Mouse (Mus musculus) megakaryocyte progenitor cell, adult 5-6 weeks (primary cell): ENCODE results near the gene Got2. TPM values are rescaled to one million over a fixed set of nuclear protein-coding genes. Genes with fewer than 3 reads are reported as not detected.

ENCODE experiments used
- ATAC-seq: replicated peaks from 2 replicates; pipeline ENCODE4 v1.8.0; 2016; ENCODE audit warnings: mild to moderate bottlenecking, moderate TSS enrichment, inconsistent platforms; ENCODE audit not compliant: poor library complexity
- total RNA-seq, 2 experiments: library from RNA; stranded (forward) in 1 of 2; stranded (reverse) in 1 of 2; fragments of 157-497, 149-512 nt in 1 of 2; fragments of 200-1000 nt in 1 of 2; gene quantifications; 2 replicates each; pipeline versions ENCODE4 v1.2.3 to v1.2.4; 2015 to 2017

The Got2 gene
- total RNA-seq (2015) (138 and 157 TPM in 2 replicates), total RNA-seq (2017) (116 and 132 TPM in 2 replicates)

- peak; percentile 90 for ATAC-seq
Measured at GRCm38 (mm10) chr8:95888285-95889136, at the start of gene Got2. Gene Got2, minus strand, starts transcription at chr8:95888547.

- no peak for ATAC-seq
Measured at GRCm38 (mm10) chr8:95932841-95933240, 44.5 kb upstream of the Got2 start.

- ATAC-seq: no peak
Measured at GRCm38 (mm10) chr8:95929821-95930220, 41.5 kb upstream of the Got2 start.

DNA sequence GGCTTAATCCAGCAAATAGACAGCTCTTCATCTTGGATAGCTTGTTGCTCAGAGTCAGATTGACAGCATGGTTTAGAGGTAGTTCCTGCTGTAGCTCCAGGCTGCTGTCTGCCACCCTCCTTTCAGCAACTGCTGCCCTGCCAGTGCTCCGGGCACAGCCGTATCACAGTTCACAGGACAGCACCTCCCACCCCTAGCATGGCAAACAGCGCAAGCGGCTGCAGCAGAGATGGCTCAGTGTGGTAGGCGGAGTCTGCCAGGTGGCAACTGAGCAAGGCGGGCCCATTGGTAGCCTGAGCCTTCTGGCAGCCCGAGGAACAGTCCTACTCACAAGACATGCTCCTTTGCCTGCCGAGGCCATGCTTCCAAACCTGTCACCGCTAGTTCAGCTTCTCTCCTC lies 27.8 kb upstream of the Got2 start:
- peak; percentile 98 for ATAC-seq

DNA sequence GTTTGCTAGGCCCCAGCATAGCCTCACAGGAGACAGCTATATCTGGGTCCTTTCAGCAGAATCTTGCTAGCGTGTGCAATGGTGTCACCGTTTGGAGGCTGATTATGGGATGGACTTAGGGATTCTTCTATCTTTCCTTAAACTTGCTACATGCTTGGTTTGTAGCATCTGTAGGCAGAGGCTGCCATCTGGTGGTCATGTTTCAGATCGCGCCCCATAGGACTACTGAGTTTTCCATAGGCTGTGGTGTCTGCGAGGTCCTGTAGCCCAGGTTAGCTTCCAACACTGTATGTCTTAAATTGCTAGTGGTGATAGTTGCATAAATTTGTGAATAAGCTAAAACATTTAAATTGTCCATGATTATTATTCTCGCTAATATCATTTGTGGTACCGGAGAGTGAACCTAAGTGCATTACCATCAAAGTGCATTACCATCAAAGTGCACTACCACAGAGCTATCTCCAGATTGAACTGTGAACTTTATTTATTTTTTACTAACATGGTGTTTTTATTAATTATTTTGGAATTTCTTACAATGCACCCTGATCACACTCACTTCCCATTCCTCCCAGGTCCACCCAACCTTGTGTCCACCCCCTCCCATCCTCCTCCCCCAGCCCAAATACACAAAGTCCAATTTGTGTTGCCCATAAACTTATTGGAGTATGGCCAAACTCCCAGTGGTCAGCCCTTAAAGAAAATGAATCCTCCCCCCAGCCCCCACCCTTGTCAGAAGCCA lies 26.7 kb upstream of the Got2 start:
- peak; percentile 91 for ATAC-seq

- ATAC-seq: no peak
Measured at GRCm38 (mm10) chr8:95911240-95911639, 22.9 kb upstream of the Got2 start.

GRCm38 (mm10) chr8:95907885-95908284 lies 19.5 kb upstream of the Got2 start:
- no peak for ATAC-seq

DNA sequence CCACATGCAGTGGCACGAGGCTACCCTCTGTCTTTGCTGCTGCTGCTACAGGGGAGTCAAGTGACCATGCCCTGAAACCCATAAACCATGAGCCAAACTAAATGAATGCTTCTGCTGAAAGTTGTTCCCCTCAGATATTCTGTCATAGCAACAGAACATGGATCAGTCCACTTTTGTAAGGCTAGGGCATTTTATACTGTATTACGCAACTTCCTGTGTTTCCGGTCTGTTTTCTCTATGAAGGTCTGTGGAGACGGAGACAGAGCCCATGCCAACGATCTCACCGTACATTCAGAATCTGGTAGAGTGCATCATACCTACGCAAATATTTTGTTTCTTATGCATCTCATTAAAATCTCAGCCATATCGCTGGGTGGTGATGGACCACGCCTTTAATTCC lies 18.4 kb upstream of the Got2 start:
- ATAC-seq: peak; percentile 76

GRCm38 (mm10) chr8:95901864-95902263 lies 13.5 kb upstream of the Got2 start:
- peak; percentile 97 for ATAC-seq

- ATAC-seq: no peak
Measured at GRCm38 (mm10) chr8:95893701-95894100, 5.4 kb upstream of the Got2 start.

DNA sequence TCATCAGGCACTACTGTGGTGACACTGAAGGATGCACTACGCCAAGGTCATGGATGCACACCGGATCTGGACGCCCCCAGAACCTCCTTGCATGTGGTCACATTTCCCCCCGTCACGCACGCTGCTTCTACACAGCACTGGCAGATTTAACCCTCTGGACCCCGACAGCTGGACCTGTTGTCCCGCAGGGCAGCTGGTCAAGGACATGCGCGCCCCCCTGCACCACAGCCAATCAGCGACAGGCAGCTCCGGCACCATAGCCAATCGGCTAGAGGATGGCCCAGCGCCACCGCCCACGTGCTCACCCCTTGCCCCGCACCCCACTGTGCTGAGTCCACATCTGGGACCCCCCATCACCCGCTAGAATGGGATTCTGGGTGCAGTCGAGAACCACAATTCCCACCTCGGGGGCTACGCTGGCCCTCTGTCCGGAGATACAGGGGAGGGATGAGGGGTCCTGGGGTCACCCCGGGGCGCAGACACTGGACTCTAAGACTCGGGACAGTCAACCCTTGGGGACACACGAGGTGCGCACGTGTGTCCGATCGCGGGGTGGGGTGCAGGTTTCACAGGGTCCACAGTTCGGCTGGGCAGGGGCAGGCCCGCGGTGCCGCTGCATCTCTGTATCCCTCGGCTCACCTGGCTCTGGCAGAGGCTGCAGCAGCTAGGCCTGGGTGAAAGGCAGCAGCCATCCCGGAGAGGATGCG lies 616 bp downstream of the Got2 start:
- peak; percentile 79 for ATAC-seq

DNA sequence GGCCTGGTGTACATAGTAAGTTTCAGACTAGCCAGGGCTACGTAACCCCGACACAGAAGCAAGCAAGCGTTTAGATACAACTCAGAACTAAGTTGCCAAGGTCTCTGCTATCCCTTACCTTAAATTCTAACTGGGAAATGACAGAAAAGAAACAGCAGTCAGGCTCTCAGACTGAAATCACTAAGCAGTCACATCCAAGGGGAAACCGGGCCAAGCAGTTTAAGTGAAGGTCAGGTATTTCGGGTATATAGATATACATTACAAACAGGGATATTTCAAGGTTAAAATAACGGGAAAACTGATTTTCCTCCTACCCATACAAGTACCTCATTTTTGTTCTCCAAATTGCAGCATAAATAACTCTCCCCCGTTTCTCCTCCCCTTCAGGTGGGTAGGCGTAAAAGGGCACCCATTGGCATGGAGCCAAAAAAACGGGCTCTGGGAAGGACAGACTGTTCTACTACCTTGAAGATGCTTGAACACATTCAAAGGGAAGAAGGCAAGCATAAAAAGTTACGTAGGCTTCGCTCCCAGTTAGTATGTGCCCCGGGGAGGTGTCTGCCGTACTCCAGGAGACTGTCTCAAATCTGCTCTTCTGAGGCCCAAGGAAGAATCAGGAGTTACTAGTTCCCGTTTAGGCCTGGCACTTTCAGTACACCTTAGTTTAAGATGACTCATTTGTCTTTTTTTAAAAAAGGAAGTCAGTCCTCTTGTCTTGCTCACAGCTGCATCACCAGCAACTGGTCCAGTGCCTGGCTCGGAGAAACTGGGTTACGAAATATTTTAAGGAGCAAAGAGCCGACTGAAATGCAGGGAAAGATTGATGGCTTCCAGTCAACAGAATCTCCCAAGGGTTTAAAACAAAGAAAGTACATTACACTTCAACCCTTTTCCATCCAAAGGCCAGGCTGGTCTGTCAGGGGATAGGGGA lies 1.4 kb downstream of the Got2 start:
- ATAC-seq: peak; percentile 55

- no peak for ATAC-seq
Measured at GRCm38 (mm10) chr8:95885966-95886365, 2.4 kb downstream of the Got2 start.

GRCm38 (mm10) chr8:95885271-95885841 lies 3.0 kb downstream of the Got2 start:
- no peak for ATAC-seq

DNA sequence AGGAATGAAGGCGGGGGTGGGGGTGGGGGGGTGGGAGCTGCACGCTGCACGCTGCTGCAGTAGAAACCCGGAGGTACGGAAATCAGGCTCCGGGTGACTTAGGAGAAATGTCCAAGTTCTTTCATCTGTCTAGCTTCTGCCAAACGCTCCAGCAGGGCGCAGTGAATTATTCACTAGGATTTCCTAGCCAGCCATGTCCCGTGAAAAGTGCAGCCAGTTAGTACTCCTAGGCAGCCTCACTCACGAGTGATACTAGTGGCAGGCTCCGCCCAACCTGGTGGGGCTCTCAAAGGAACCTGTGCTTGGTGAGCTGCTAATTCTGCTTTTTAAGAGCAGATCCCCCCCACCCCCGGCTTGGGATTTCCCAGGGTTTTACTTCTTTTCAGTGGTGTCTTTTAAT lies 3.9 kb downstream of the Got2 start:
- no peak for ATAC-seq

GRCm38 (mm10) chr8:95882191-95882590 lies 6.2 kb downstream of the Got2 start:
- ATAC-seq: no peak

GRCm38 (mm10) chr8:95881576-95881975 lies 6.8 kb downstream of the Got2 start:
- ATAC-seq: no peak

- ATAC-seq: 0 out of 2 replicates have a peak, but pooled peaks have one; percentile 21
Measured at GRCm38 (mm10) chr8:95879823-95880222, 8.5 kb downstream of the Got2 start.

- peak; percentile 73 for ATAC-seq
Measured at GRCm38 (mm10) chr8:95878176-95878962, 10.0 kb downstream of the Got2 start.
